Mouse (Mus musculus): ENCODE measurements at regions not wholly inside any gene's neighbourhood (a gene's known extent, or its start where the extent isn't known, plus 50 kb on each side); places are given as distances from the start of the nearest gene placed in this dataset.

DNA sequence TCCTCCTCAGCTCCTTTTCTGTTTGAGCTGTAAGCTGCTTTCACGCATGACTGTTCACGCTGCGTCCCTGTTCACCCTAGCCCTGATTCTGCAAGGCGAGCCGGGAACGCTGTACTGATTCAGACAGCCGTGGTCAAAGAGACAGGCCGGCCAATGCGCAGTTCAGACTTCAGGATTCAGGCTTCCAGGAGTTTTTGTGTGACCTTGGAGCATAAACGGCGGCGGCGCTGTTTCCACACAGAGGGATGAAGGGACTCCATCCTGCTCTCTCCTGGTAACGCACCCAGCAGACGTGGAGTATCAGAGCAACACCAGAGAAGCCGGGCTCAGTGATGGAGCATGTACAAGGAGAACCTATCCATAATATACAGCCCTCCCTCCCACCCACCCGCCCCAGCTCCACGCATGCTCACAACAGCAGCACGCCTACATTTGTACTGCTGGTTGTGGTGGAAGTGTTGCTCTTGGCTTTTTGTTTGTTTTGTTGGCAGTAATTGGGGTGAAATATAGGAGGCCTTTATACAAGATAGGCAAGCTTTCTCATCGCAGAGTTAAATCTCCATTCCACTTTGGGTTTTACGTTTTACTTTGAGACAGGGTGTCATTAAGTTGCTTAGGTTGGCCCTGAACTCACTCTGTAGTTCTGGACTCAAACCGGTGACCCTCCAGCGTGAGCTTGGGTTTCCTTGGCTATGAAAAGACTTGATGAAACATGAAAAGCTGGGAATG is 98.6 kb upstream of the Cpsf6 start:
- no peak overlapping the region for H3K4me2 ChIP-seq (ENCODE audit: low read depth, low read length)
- no peak overlapping the region for H3K4me3 ChIP-seq (ENCODE audit: low read depth, low read length)
- 67% methylated on average over 23 of the region's 23 CpGs for WGBS
- H3K27ac ChIP-seq (ENCODE audit: low read depth, low read length), result no peak overlapping the region
- no peak for ATAC-seq (ENCODE audit: low read depth)
- no peaks in the 10 kb centered on the region for H3K27me3 ChIP-seq (ENCODE audit: control insufficient read depth, insufficient read depth, low read length)
- no peaks in the 10 kb centered on the region for H3K36me3 ChIP-seq (ENCODE audit: control insufficient read depth, insufficient read depth, low read length)
- no peak overlapping the region for H3K9ac ChIP-seq (replicated peaks; ENCODE audit: low read depth, low read length)
- H3K4me1 ChIP-seq (ENCODE audit: control insufficient read depth, insufficient read depth, low read length), result no peaks in the 10 kb centered on the region
- H3K9me3 ChIP-seq (ENCODE audit: control insufficient read depth, low read length), result no peaks in the 10 kb centered on the region

DNA sequence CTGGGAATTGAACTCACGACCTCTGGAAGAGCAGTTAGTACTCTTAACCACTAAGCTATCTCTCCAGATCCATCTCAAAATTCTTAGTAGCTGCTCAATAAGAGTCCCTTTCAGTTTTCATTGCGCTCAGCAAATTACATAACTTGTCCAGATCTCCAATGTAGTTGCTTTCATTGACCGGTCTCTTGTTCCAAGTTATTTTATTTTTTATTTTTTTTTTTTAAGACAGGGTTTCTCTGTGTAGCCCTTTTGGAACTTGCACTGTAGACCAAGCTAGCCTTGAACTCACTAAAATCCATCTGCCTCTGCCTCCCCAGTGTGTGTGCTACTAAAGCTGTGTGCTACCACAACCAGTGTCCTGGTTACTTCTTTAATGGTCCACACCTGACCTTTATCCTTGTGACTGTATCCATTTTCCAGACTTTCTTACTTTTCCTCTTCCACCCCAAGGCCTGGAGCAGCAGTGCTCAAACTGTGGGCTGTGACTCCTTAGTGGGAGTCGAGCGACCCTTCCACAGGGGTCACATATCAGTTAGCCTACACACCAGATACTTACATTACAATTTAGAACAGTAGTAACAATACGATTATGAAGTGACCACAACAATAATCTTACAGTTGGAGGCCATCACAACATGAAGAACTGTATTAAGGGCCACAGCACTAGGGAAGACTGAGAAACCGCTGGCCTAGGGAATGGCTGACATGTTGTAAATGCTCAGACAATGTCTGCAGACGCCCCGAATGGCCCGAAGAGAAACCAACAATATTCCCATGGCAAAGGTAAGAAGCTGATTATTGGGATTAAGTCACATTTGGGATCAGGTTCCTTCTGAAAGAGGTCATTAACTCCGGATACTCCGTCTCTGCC is 97.8 kb upstream of the Cpsf6 start:
- no peak overlapping the region for H3K27ac ChIP-seq (ENCODE audit: low read depth, low read length)
- no peak overlapping the region for H3K4me3 ChIP-seq (ENCODE audit: low read depth, low read length)
- H3K4me2 ChIP-seq (ENCODE audit: low read depth, low read length), result no peak overlapping the region
- 83% methylated on average over 12 of the region's 12 CpGs for WGBS
- no peak overlapping the region for H3K9ac ChIP-seq (replicated peaks; ENCODE audit: low read depth, low read length)
- H3K27me3 ChIP-seq (ENCODE audit: control insufficient read depth, insufficient read depth, low read length), result no peaks in the 10 kb centered on the region
- H3K4me1 ChIP-seq (ENCODE audit: control insufficient read depth, insufficient read depth, low read length), result no peaks in the 10 kb centered on the region
- no peak for ATAC-seq (ENCODE audit: low read depth)
- H3K9me3 ChIP-seq (ENCODE audit: control insufficient read depth, low read length), result no peaks in the 10 kb centered on the region
- no peaks in the 10 kb centered on the region for H3K36me3 ChIP-seq (ENCODE audit: control insufficient read depth, insufficient read depth, low read length)

GRCm38 (mm10) chr10:117475086-117475945 is 95.5 kb upstream of the Cpsf6 start:
- no peak for ATAC-seq (ENCODE audit: low read depth)
- H3K4me1 ChIP-seq (ENCODE audit: control insufficient read depth, insufficient read depth, low read length), result no peaks in the 10 kb centered on the region
- no peak overlapping the region for H3K4me2 ChIP-seq (ENCODE audit: low read depth, low read length)
- H3K27ac ChIP-seq (ENCODE audit: low read depth, low read length), result no peak overlapping the region
- H3K4me3 ChIP-seq (ENCODE audit: low read depth, low read length), result no peak overlapping the region
- no peaks in the 10 kb centered on the region for H3K27me3 ChIP-seq (ENCODE audit: control insufficient read depth, insufficient read depth, low read length)
- no peak overlapping the region for H3K9ac ChIP-seq (replicated peaks; ENCODE audit: low read depth, low read length)
- H3K36me3 ChIP-seq (ENCODE audit: control insufficient read depth, insufficient read depth, low read length), result no peaks in the 10 kb centered on the region
- no peaks in the 10 kb centered on the region for H3K9me3 ChIP-seq (ENCODE audit: control insufficient read depth, low read length)
- 70% methylated on average over 13 of the region's 13 CpGs for WGBS

DNA sequence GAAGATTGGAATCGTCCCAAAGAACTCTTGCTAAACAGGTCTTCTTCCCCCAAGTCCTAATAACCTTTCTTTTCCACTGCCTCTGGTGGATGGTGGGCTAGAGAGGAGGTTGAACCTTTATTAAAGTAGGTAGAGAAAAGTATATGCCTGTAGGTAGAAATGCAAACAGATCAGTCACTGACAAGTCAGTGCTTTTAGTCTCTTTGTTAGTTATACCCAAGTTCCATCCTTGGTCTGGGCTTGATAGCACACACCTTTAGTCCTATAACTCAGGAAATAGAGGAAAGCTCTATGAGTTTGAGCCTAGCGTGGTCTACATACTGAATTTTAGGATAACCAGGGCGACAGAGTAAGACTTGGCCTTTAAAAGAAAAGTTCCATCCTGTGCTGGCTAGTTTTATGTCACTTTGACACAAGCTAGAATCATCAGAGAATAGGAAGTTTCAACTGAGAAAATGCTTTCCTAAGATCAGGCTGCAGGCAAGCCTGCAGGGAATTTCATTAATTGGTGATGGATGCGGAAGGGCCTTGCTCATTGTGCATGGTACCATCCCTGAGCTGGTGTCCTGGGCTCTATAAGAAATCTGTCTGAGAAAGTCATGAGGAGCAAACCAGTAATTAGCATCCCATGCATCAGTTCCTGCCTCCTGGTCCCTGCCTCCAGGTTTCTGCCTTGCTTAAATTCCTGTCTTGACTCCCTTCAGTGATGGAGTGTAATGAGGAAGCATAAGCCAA is 94.7 kb upstream of the Cpsf6 start:
- Histone ChIP-seq H3K36me3 (ENCODE audit: control insufficient read depth, insufficient read depth, low read length) (no peaks in the 10 kb centered on the region), H3K4me3 (ENCODE audit: low read depth, low read length) (no peak overlapping the region), H3K4me1 (ENCODE audit: control insufficient read depth, insufficient read depth, low read length) (no peaks in the 10 kb centered on the region), H3K9ac (replicated peaks; ENCODE audit: low read depth, low read length) (no peak overlapping the region), H3K27me3 (ENCODE audit: control insufficient read depth, insufficient read depth, low read length) (no peaks in the 10 kb centered on the region), H3K9me3 (ENCODE audit: control insufficient read depth, low read length) (no peaks in the 10 kb centered on the region), H3K27ac (ENCODE audit: low read depth, low read length) (no peak overlapping the region), H3K4me2 (ENCODE audit: low read depth, low read length) (no peak overlapping the region)
- WGBS, result 87% methylated on average over 4 of the region's 4 CpGs
- no peak for ATAC-seq (ENCODE audit: low read depth)

- Histone ChIP-seq H3K4me3 (ENCODE audit: low read depth, low read length) (no peak overlapping the region), H3K27me3 (ENCODE audit: control insufficient read depth, insufficient read depth, low read length) (no peaks in the 10 kb centered on the region), H3K27ac (ENCODE audit: low read depth, low read length) (no peak overlapping the region), H3K9ac (replicated peaks; ENCODE audit: low read depth, low read length) (no peak overlapping the region), H3K4me2 (ENCODE audit: low read depth, low read length) (no peak overlapping the region), H3K9me3 (ENCODE audit: control insufficient read depth, low read length) (no peaks in the 10 kb centered on the region), H3K4me1 (ENCODE audit: control insufficient read depth, insufficient read depth, low read length) (no peaks in the 10 kb centered on the region), H3K36me3 (ENCODE audit: control insufficient read depth, insufficient read depth, low read length) (no peaks in the 10 kb centered on the region)
- WGBS, result 97% methylated on average over 4 of the region's 4 CpGs
- ATAC-seq (ENCODE audit: low read depth), result no peak
These were observed 93.7 kb upstream of the Cpsf6 start for GRCm38 (mm10) chr10:117473471-117473870.

DNA sequence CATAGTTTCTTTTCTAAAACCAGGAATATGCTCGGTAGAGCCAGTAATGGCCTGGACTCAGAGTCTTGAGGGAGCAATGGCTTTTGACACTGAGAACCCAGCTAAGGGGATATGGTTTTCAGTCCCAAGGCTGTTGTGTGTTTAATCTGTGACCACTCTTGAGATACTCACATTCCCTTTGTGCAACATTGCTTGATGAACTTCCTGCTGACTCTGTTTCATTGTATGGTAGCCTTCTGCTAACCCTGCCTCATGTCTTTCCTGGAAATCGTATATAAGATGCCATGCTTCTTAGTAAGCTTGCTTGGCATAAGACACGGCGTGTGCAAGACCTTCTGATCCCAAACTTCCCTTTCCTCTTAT is 92.7 kb upstream of the Cpsf6 start:
- no peaks in the 10 kb centered on the region for H3K4me1 ChIP-seq (ENCODE audit: control insufficient read depth, insufficient read depth, low read length)
- no peaks in the 10 kb centered on the region for H3K27me3 ChIP-seq (ENCODE audit: control insufficient read depth, insufficient read depth, low read length)
- H3K27ac ChIP-seq (ENCODE audit: low read depth, low read length), result no peak overlapping the region
- no peak overlapping the region for H3K4me3 ChIP-seq (ENCODE audit: low read depth, low read length)
- H3K4me2 ChIP-seq (ENCODE audit: low read depth, low read length), result no peak overlapping the region
- H3K9ac ChIP-seq (replicated peaks; ENCODE audit: low read depth, low read length), result no peak overlapping the region
- H3K9me3 ChIP-seq (ENCODE audit: control insufficient read depth, low read length), result no peaks in the 10 kb centered on the region
- no peaks in the 10 kb centered on the region for H3K36me3 ChIP-seq (ENCODE audit: control insufficient read depth, insufficient read depth, low read length)
- 91% methylated on average over 4 of the region's 4 CpGs for WGBS
- ATAC-seq (ENCODE audit: low read depth), result no peak

DNA sequence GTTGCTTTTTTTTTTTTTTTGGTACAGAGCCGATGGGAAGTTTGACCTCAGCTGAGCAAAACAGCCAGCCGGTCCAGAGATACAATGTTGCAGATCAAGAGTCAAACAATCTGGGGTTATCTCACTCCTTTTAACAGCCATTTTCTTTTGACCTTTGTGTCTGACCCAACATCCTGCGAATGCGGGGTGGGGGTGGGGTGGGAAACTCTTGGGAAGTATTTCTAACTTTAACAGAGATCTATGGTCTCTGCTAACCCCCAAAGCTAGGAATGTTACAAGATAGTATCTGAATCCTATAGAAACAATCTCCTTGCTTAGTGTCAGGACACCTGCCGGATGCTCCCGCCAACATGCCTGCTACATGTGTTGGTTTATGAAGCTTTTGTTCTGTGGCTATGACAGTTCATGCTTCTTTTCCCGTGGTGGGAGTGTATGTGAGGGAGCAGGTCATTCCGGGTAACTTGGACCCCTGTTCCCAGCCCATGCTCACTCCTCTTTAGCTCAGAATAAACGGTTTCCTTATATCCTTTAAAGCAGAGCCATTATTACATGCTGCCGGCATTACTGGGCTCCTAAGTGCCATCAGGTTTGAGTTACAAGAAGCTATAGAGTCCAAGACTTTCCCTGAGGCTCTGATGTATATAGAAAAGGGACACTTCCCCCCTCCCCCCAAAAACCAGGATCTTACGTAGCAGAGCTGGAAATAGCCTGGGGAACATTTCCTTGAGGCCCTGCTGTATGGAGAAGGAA is 92.2 kb upstream of the Cpsf6 start:
- H3K4me1 ChIP-seq (ENCODE audit: control insufficient read depth, insufficient read depth, low read length), result no peaks in the 10 kb centered on the region
- no peak overlapping the region for H3K9ac ChIP-seq (replicated peaks; ENCODE audit: low read depth, low read length)
- H3K36me3 ChIP-seq (ENCODE audit: control insufficient read depth, insufficient read depth, low read length), result no peaks in the 10 kb centered on the region
- no peaks in the 10 kb centered on the region for H3K27me3 ChIP-seq (ENCODE audit: control insufficient read depth, insufficient read depth, low read length)
- ATAC-seq (ENCODE audit: low read depth), result no peak
- no peak overlapping the region for H3K4me3 ChIP-seq (ENCODE audit: low read depth, low read length)
- WGBS, result 78% methylated on average over 11 of the region's 11 CpGs
- H3K9me3 ChIP-seq (ENCODE audit: control insufficient read depth, low read length), result no peaks in the 10 kb centered on the region
- no peak overlapping the region for H3K27ac ChIP-seq (ENCODE audit: low read depth, low read length)
- no peak overlapping the region for H3K4me2 ChIP-seq (ENCODE audit: low read depth, low read length)

Measured in neural tube, embryonic 14.5 days (tissue).